Mouse (Mus musculus) lung, postnatal 36 days (tissue): ENCODE measurements at regions not wholly inside any gene's neighbourhood (a gene's known extent, or its start where the extent isn't known, plus 50 kb on each side); places are given as distances from the start of the nearest gene placed in this dataset.
A peak's percentile ranks its signal among the peaks of the same experiment; 100 is the strongest.
"Not testable (repeated sequence)": the region's sequence is repeated elsewhere in the genome, so short reads cannot be mapped to it uniquely, and the experiment has no call there.

ENCODE experiments used
- DNase-seq: peaks from one replicate; pipeline ENCODE4 v3.0.0; 2022; ENCODE audit warnings: mixed read lengths

- peak; percentile 0 for DNase-seq
These were observed 185.8 kb upstream of the Zfp386 start for GRCm38 (mm10) chr12:115861759-115862158.

- not testable (repeated sequence) for DNase-seq
These were observed 182.3 kb upstream of the Zfp386 start for GRCm38 (mm10) chr12:115865059-115865756.

GRCm38 (mm10) chr12:115868631-115869030 lies 178.9 kb upstream of the Zfp386 start:
- DNase-seq: not testable (repeated sequence)

GRCm38 (mm10) chr12:115872451-115872850 lies 175.1 kb upstream of the Zfp386 start:
- DNase-seq: not testable (repeated sequence)

- DNase-seq: not testable (repeated sequence)
These were observed 173.5 kb upstream of the Zfp386 start for GRCm38 (mm10) chr12:115873976-115874375.

- DNase-seq: no peak
These were observed 163.8 kb upstream of the Zfp386 start for GRCm38 (mm10) chr12:115883719-115884118.

GRCm38 (mm10) chr12:115887976-115888375 lies 159.5 kb upstream of the Zfp386 start:
- DNase-seq: no peak

GRCm38 (mm10) chr12:115892656-115893055 lies 154.9 kb upstream of the Zfp386 start:
- DNase-seq: peak; percentile 15

- not testable (repeated sequence) for DNase-seq
These were observed 135.3 kb upstream of the Zfp386 start for GRCm38 (mm10) chr12:115912226-115912625.

GRCm38 (mm10) chr12:115915420-115915819 lies 132.1 kb upstream of the Zfp386 start:
- DNase-seq: not testable (repeated sequence)

- DNase-seq: not testable (repeated sequence)
These were observed 127.4 kb upstream of the Zfp386 start for GRCm38 (mm10) chr12:115920119-115920518.

GRCm38 (mm10) chr12:115923999-115924398 lies 123.5 kb upstream of the Zfp386 start:
- DNase-seq: not testable (repeated sequence)

GRCm38 (mm10) chr12:115925542-115925941 lies 122.0 kb upstream of the Zfp386 start:
- DNase-seq: not testable (repeated sequence)

GRCm38 (mm10) chr12:115952325-115952724 lies 95.2 kb upstream of the Zfp386 start:
- not testable (repeated sequence) for DNase-seq

- DNase-seq: peak; percentile 5
These were observed 91.9 kb upstream of the Zfp386 start for GRCm38 (mm10) chr12:115955477-115956177.

GRCm38 (mm10) chr12:115963701-115964100 lies 83.8 kb upstream of the Zfp386 start:
- DNase-seq: not testable (repeated sequence)

- DNase-seq: not testable (repeated sequence)
These were observed 80.0 kb upstream of the Zfp386 start for GRCm38 (mm10) chr12:115967522-115967921.
